Mouse (Mus musculus): ENCODE measurements around the gene Nfyb.

GRCm38 (mm10) chr10:82804396-82804795 is 40.5 kb upstream of the Nfyb start:
- TF ChIP-seq CTCF (IDR thresholded peaks at IDR 0.05; ENCODE audit: low read depth, low read length), result no peak
- TF ChIP-seq EP300 (IDR thresholded peaks at IDR 0.05; ENCODE audit: insufficient read depth, low read depth, low read length), result no peak
- TF ChIP-seq POLR2A (IDR thresholded peaks at IDR 0.05; ENCODE audit: insufficient read depth, low read length), result no peak

All from ES-Bruce4 (cell line).